Mouse (Mus musculus): Measurements from ENCODE around the gene Egfem1. TPM values are rescaled to one million over a fixed set of nuclear protein-coding genes. Genes with fewer than 3 reads are reported as not detected.

The Egfem1 gene
- polyA plus RNA-seq, 1 experiment from 2014 or later = 1.4 TPM

DNA sequence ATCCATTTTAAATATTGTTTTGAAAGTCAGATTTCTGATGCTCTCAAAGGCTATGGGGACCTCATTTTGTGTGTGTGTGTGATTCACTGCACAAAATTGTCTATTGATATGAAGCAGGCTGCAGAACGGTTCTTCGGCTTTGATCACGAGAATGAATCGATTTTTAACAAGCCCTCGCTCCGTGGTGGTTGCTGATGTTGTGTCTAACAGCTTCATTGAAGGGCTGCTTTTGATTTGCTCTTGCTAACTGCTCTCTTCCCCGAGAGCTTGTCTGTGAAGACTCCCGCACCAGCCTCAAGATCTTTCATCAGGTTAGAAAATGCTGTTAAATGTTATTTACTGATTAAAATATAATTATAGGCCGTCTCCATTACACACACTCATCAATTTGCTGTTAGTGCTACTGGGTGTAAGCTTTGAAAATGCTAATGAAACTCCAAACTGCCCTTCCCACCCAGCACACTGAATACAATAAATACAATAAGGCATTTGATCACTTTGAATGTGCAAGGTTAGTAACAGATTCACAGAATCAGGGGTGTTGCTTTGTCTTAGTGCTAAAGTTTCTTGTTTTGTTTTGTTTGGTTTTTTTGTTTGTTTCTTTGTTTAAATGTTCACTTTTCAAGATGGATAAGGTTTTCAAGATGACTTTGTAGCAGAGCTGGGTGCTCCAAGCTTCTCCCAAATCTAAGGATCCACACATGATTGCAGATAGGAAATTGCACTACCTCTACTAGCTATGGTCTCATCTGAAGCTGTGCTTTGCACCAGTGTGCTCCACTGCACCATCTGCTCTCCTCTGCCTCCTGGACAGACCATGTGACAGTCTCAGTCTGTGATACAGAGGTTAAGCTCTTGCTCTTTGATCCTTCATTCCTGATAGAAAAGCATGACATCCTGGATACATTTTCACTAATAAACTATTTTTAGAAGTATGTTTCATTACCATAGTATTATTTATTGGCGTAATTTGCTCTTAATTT is 350.6 kb downstream of the Egfem1 start:
- Histone ChIP-seq H3K27me3 (ENCODE audit: insufficient read depth, low read length) (no peaks in the 10 kb centered on the region), H3K36me3 (ENCODE audit: insufficient read depth, low read length) (no peaks in the 10 kb centered on the region), H3K4me2 (replicated peaks; ENCODE audit: low read depth, low read length) (no peak overlapping the region), H3K4me1 (ENCODE audit: insufficient read depth, low read length) (no peaks in the 10 kb centered on the region), H3K9ac (replicated peaks; ENCODE audit: low read length) (no peak overlapping the region), H3K27ac (ENCODE audit: low read length) (no peak overlapping the region), H3K9me3 (ENCODE audit: low read length) (no peaks in the 10 kb centered on the region), H3K4me3 (ENCODE audit: low read length) (no peak overlapping the region)
- no peak for ATAC-seq (ENCODE audit: low FRiP score, low TSS enrichment)
- 75% methylated on average over 10 of the region's 10 CpGs for WGBS

- no peak overlapping the region for H3K4me2 ChIP-seq (replicated peaks; ENCODE audit: low read depth, low read length)
- no peaks in the 10 kb centered on the region for H3K36me3 ChIP-seq (ENCODE audit: insufficient read depth, low read length)
- H3K9me3 ChIP-seq (ENCODE audit: low read length) = no peaks in the 10 kb centered on the region
- H3K4me1 ChIP-seq (ENCODE audit: insufficient read depth, low read length) = no peaks in the 10 kb centered on the region
- no peak for ATAC-seq (ENCODE audit: low FRiP score, low TSS enrichment)
- H3K4me3 ChIP-seq (ENCODE audit: low read length) = no peak overlapping the region
- H3K9ac ChIP-seq (replicated peaks; ENCODE audit: low read length) = no peak overlapping the region
- no peak overlapping the region for H3K27ac ChIP-seq (ENCODE audit: low read length)
- 87% methylated on average over 6 of the region's 6 CpGs for WGBS
- no peaks in the 10 kb centered on the region for H3K27me3 ChIP-seq (ENCODE audit: insufficient read depth, low read length)
Measured at GRCm38 (mm10) chr3:29443024-29443423, 361.2 kb downstream of the Egfem1 start.

- no peak overlapping the region for H3K4me3 ChIP-seq (ENCODE audit: low read length)
Measured at GRCm38 (mm10) chr3:29444661-29445060, 362.8 kb downstream of the Egfem1 start.

DNA sequence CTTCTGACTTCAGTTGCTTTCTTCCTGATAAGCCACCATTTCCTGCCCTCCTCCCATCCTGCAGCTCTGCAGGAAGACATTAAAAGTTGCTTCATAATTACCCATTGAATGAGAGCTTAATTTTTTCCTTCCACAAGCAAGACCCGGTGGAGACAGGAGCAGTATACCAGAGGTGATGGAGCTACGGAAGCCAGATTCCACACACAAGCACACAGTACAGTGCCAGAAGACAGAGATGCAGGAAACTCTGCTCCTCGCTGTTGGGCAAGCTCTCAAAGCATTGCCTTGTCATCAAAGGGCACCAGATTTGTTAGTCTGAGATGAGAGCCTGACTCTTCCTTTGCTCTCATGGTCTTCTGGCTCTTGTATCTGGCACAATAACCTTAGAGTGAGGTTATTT is 364.3 kb downstream of the Egfem1 start:
- Histone ChIP-seq H3K4me2 (replicated peaks; ENCODE audit: low read depth, low read length) (no peak overlapping the region), H3K27me3 (ENCODE audit: insufficient read depth, low read length) (no peaks in the 10 kb centered on the region), H3K4me3 (ENCODE audit: low read length) (no peak overlapping the region), H3K9ac (replicated peaks; ENCODE audit: low read length) (no peak overlapping the region), H3K4me1 (ENCODE audit: insufficient read depth, low read length) (no peaks in the 10 kb centered on the region), H3K36me3 (ENCODE audit: insufficient read depth, low read length) (no peaks in the 10 kb centered on the region), H3K9me3 (ENCODE audit: low read length) (no peaks in the 10 kb centered on the region), H3K27ac (ENCODE audit: low read length) (no peak overlapping the region)
- 62% methylated on average over 3 of the region's 3 CpGs for WGBS
- no peak for ATAC-seq (ENCODE audit: low FRiP score, low TSS enrichment)

More at GRCm38 (mm10) chr3:29444661-29445060, 362.8 kb downstream of the Egfem1 start:
- no peak overlapping the region for H3K4me2 ChIP-seq (replicated peaks; ENCODE audit: low read depth, low read length)
- no peaks in the 10 kb centered on the region for H3K27me3 ChIP-seq (ENCODE audit: insufficient read depth, low read length)
- H3K27ac ChIP-seq (ENCODE audit: low read length) = no peak overlapping the region
- 51% methylated on average over 5 of the region's 5 CpGs for WGBS
- H3K36me3 ChIP-seq (ENCODE audit: insufficient read depth, low read length) = no peaks in the 10 kb centered on the region
- H3K9me3 ChIP-seq (ENCODE audit: low read length) = no peaks in the 10 kb centered on the region
- no peaks in the 10 kb centered on the region for H3K4me1 ChIP-seq (ENCODE audit: insufficient read depth, low read length)
- H3K9ac ChIP-seq (replicated peaks; ENCODE audit: low read length) = no peak overlapping the region
- no peak for ATAC-seq (ENCODE audit: low FRiP score, low TSS enrichment)

DNA sequence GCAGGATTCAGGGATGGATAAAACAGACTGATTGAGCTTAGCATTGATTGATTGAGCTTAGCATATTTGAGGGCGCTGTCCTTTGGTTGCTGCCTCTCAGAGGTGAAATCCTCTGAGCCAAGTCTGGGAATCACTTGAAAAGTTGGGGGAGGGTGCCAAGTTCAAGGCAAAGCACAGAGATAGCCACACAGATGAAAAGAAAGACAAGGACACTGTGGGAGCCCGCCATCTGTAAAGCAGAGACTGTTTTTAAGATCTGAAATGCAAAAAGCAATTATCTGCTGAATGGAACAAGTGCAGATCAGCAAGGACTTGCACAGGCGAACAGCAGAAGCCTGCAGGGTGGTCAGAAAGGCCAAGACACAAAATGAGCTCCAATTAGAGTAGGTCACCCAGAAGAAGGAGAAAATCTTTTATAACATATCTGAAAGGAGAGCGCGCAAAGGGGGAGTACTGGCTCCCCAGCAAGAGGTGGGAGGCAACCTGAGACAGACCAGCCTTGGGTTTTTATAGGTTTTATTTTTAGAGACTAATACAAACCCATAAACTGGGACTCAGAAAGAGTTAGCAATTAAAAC is 367.1 kb downstream of the Egfem1 start:
- 68% methylated on average over 5 of the region's 5 CpGs for WGBS
- no peak for ATAC-seq (ENCODE audit: low FRiP score, low TSS enrichment)
- no peak overlapping the region for H3K4me2 ChIP-seq (replicated peaks; ENCODE audit: low read depth, low read length)
- H3K27me3 ChIP-seq (ENCODE audit: insufficient read depth, low read length) = no peaks in the 10 kb centered on the region
- no peak overlapping the region for H3K27ac ChIP-seq (ENCODE audit: low read length)
- H3K9me3 ChIP-seq (ENCODE audit: low read length) = no peaks in the 10 kb centered on the region
- no peak overlapping the region for H3K9ac ChIP-seq (replicated peaks; ENCODE audit: low read length)
- no peaks in the 10 kb centered on the region for H3K36me3 ChIP-seq (ENCODE audit: insufficient read depth, low read length)
- H3K4me1 ChIP-seq (ENCODE audit: insufficient read depth, low read length) = no peaks in the 10 kb centered on the region
- H3K4me3 ChIP-seq (ENCODE audit: low read length) = no peak overlapping the region

- 75% methylated on average over 2 of the region's 2 CpGs for WGBS
- no peak overlapping the region for H3K9ac ChIP-seq (replicated peaks; ENCODE audit: low read length)
- ATAC-seq (ENCODE audit: low FRiP score, low TSS enrichment) = no peak
- H3K27me3 ChIP-seq (ENCODE audit: insufficient read depth, low read length) = no peaks in the 10 kb centered on the region
- no peaks in the 10 kb centered on the region for H3K4me1 ChIP-seq (ENCODE audit: insufficient read depth, low read length)
- H3K4me3 ChIP-seq (ENCODE audit: low read length) = no peak overlapping the region
- no peaks in the 10 kb centered on the region for H3K9me3 ChIP-seq (ENCODE audit: low read length)
- no peaks in the 10 kb centered on the region for H3K36me3 ChIP-seq (ENCODE audit: insufficient read depth, low read length)
- no peak overlapping the region for H3K27ac ChIP-seq (ENCODE audit: low read length)
- H3K4me2 ChIP-seq (replicated peaks; ENCODE audit: low read depth, low read length) = no peak overlapping the region
Measured at GRCm38 (mm10) chr3:29498211-29498610, 416.4 kb downstream of the Egfem1 start.

GRCm38 (mm10) chr3:29499188-29499587 is 417.4 kb downstream of the Egfem1 start:
- WGBS = 79% methylated on average over 6 of the region's 6 CpGs
- Histone ChIP-seq H3K4me3 (ENCODE audit: low read length) (no peak overlapping the region), H3K27me3 (ENCODE audit: insufficient read depth, low read length) (no peaks in the 10 kb centered on the region), H3K9me3 (ENCODE audit: low read length) (no peaks in the 10 kb centered on the region), H3K4me1 (ENCODE audit: insufficient read depth, low read length) (no peaks in the 10 kb centered on the region), H3K27ac (ENCODE audit: low read length) (no peak overlapping the region), H3K9ac (replicated peaks; ENCODE audit: low read length) (no peak overlapping the region), H3K4me2 (replicated peaks; ENCODE audit: low read depth, low read length) (no peak overlapping the region), H3K36me3 (ENCODE audit: insufficient read depth, low read length) (no peaks in the 10 kb centered on the region)
- ATAC-seq (ENCODE audit: low FRiP score, low TSS enrichment) = no peak

- WGBS = 86% methylated on average over 11 of the region's 11 CpGs
- ATAC-seq (ENCODE audit: low FRiP score, low TSS enrichment) = no peak
- Histone ChIP-seq H3K9me3 (ENCODE audit: low read length) (no peaks in the 10 kb centered on the region), H3K27me3 (ENCODE audit: insufficient read depth, low read length) (no peaks in the 10 kb centered on the region), H3K9ac (replicated peaks; ENCODE audit: low read length) (no peak overlapping the region), H3K4me1 (ENCODE audit: insufficient read depth, low read length) (no peaks in the 10 kb centered on the region), H3K4me3 (ENCODE audit: low read length) (no peak overlapping the region), H3K36me3 (ENCODE audit: insufficient read depth, low read length) (no peaks in the 10 kb centered on the region), H3K4me2 (replicated peaks; ENCODE audit: low read depth, low read length) (no peak overlapping the region), H3K27ac (ENCODE audit: low read length) (no peak overlapping the region)
Measured at GRCm38 (mm10) chr3:29525298-29525962, 443.6 kb downstream of the Egfem1 start.

- WGBS = 88% methylated on average over 12 of the region's 12 CpGs
- no peak overlapping the region for H3K4me2 ChIP-seq (replicated peaks; ENCODE audit: low read depth, low read length)
- no peaks in the 10 kb centered on the region for H3K4me1 ChIP-seq (ENCODE audit: insufficient read depth, low read length)
Measured at GRCm38 (mm10) chr3:29525963-29526301, 444.1 kb downstream of the Egfem1 start.

More at GRCm38 (mm10) chr3:29525963-29526301, 444.1 kb downstream of the Egfem1 start:
- Histone ChIP-seq H3K27me3 (ENCODE audit: insufficient read depth, low read length) (no peaks in the 10 kb centered on the region), H3K9ac (replicated peaks; ENCODE audit: low read length) (no peak overlapping the region), H3K27ac (ENCODE audit: low read length) (no peak overlapping the region), H3K9me3 (ENCODE audit: low read length) (no peaks in the 10 kb centered on the region), H3K36me3 (ENCODE audit: insufficient read depth, low read length) (no peaks in the 10 kb centered on the region), H3K4me3 (ENCODE audit: low read length) (no peak overlapping the region)
- no peak for ATAC-seq (ENCODE audit: low FRiP score, low TSS enrichment)
